Mouse (Mus musculus): ENCODE results near the gene Aktip. TPM values are rescaled to one million over a fixed set of nuclear protein-coding genes. Genes with fewer than 3 reads are reported as not detected.

Gene Aktip
- 10 to 100 TPM; 67.4 to 70.3 TPM for total RNA-seq (2021)
- long read RNA-seq, experiment 1, transcript Aktip-201 (10 exons, 1,171 nt): minor isoform, 26 of 163 reads
- long read RNA-seq, experiment 1, transcript Aktip-205 (10 exons, 2,079 nt): major isoform, 86 of 163 reads
- long read RNA-seq, experiment 1, partial matches to known transcripts: 5 of 163 reads
- long read RNA-seq, experiment 1, other reads (novel, unspliced or antisense): 45 of 163 reads
- long read RNA-seq, experiment 2, transcript Aktip-202 (11 exons, 2,200 nt): minor isoform, 5 of 101 reads
- long read RNA-seq, experiment 2, transcript Aktip-205 (10 exons, 2,079 nt): major isoform, 50 of 101 reads
- long read RNA-seq, experiment 2, transcript Aktip-201 (10 exons, 1,171 nt): minor isoform, 23 of 101 reads
- long read RNA-seq, experiment 2, partial matches to known transcripts: 2 of 101 reads
- long read RNA-seq, experiment 2, other reads (novel, unspliced or antisense): 21 of 101 reads

- intact Hi-C loops (cut with DNase I): loop anchor here (10.0 kb wide), 1 partner anchor 1525 kb away; no protein-coding TSS in a partner anchor
These were observed at the start of gene Aktip for GRCm38 (mm10) chr8:91199876-91200275. Aktip (minus strand) TSS chr8:91199976.

GRCm38 (mm10) chr8:91245821-91246454 is 46.2 kb upstream of the Aktip start:
- DNase-seq (ENCODE audit: low spot score in 2 of 2): no peak
- intact Hi-C loops (cut with DNase I): no loop called here

More at GRCm38 (mm10) chr8:91199876-91200275, at the start of gene Aktip:
- no peak for DNase-seq (ENCODE audit: low spot score in 2 of 2)

DNA sequence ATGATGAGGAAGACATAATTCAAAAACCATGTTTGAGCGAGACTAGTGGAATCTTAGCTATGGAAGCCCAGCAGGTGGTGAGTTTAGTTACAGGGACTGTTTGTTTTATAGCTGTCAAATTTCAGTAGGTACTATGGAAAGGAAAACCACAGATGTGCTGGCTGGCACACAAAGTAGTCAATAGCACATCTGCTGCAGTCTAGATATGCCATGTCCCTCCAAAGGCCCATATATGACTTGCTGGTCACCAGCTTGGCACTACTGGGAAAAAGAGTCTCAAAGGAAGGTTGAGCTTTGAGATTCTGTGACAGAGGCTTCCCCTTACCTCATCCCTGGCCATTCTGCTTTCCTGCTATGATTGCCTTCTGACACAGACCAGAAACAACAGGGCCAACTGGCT is 42.9 kb upstream of the Aktip start:
- no peak for DNase-seq (ENCODE audit: low spot score in 2 of 2)
- intact Hi-C loops (cut with DNase I): no loop called here

DNA sequence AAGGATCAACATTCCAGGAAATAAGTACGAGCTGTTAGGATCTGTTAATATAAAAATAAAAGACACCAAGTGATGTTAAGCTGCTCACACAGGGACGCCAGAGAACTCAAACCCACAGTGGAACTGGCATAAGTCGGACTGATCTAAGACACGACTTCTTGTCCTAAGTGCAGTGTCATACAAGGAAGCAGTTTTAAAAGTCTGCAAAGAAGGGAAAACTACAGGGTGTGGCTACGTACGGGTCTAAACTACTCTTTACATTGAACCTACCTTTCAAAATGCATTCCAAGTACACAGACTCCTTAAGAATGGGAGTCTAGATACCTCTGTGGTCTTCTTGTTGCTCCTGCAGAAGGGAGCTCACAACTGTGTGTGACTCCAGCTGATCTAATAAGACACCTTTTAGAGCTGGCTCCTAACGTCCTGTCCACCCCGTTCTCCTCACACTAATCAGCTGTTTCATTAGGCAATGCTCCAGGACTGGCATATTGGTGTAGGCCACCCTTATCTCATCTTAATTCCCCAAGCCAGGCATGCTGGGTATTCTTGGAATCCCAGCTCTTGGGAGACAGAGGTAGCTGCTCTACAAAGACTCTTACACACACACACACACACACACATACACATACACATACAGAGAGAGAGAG is 42.2 kb upstream of the Aktip start:
- DNase-seq (ENCODE audit: low spot score in 2 of 2): no peak
- intact Hi-C loops (cut with DNase I): no loop called here

GRCm38 (mm10) chr8:91241371-91241770 is 41.6 kb upstream of the Aktip start:
- DNase-seq (ENCODE audit: low spot score in 2 of 2): no peak
- intact Hi-C loops (cut with DNase I): no loop called here

GRCm38 (mm10) chr8:91237191-91237590 is 37.4 kb upstream of the Aktip start:
- intact Hi-C loops (cut with DNase I): no loop called here
- DNase-seq (ENCODE audit: low spot score in 2 of 2): no peak

GRCm38 (mm10) chr8:91234097-91234496 is 34.3 kb upstream of the Aktip start:
- DNase-seq (ENCODE audit: low spot score in 2 of 2): no peak
- intact Hi-C loops (cut with DNase I): no loop called here

DNA sequence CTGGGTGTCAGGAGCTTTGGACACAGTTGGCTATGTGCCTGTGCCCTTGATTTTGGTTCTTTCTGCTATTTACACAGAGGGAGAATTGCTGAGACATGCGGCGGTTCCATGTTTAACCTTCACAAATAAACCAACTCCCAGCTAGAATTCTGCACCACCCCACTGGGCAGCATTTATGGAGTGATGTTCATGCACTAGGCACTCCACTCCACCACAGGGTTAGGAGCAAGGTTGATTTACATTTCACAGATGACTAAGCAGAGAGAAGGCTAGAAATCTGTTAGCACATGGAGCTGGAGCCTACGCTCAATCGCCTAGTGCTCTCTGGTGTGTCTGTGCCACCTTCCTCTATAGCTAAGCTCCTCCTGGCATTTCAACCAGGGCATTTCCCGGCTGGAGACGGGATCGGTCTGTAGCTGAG is 27.7 kb upstream of the Aktip start:
- DNase-seq (ENCODE audit: low spot score in 2 of 2): no peak
- intact Hi-C loops (cut with DNase I): no loop called here

GRCm38 (mm10) chr8:91224227-91224626 is 24.5 kb upstream of the Aktip start:
- DNase-seq (ENCODE audit: low spot score in 2 of 2): no peak
- intact Hi-C loops (cut with DNase I): no loop called here

GRCm38 (mm10) chr8:91221841-91222240 is 22.1 kb upstream of the Aktip start:
- DNase-seq (ENCODE audit: low spot score in 2 of 2): no peak
- intact Hi-C loops (cut with DNase I): no loop called here

DNA sequence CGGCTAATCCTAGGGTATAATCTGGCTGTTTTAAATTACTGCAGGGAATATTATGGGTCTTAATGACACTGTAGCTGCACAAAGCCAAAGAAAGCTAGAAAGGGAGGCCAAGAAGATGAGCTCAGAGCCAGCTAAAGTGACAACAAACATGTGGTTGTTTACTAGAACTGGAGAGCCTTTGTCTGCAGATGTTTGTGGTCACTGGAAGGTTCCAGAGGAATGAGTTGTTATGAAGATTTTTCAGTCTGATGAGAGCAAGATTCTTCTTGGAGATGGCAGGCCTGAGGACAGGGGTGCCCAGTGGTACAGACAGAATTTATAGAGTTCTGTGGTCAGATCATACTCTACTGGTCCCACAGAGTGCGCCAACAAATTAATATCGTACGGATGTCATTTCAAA is 18.5 kb upstream of the Aktip start:
- intact Hi-C loops (cut with DNase I): no loop called here
- no peak for DNase-seq (ENCODE audit: low spot score in 2 of 2)

DNA sequence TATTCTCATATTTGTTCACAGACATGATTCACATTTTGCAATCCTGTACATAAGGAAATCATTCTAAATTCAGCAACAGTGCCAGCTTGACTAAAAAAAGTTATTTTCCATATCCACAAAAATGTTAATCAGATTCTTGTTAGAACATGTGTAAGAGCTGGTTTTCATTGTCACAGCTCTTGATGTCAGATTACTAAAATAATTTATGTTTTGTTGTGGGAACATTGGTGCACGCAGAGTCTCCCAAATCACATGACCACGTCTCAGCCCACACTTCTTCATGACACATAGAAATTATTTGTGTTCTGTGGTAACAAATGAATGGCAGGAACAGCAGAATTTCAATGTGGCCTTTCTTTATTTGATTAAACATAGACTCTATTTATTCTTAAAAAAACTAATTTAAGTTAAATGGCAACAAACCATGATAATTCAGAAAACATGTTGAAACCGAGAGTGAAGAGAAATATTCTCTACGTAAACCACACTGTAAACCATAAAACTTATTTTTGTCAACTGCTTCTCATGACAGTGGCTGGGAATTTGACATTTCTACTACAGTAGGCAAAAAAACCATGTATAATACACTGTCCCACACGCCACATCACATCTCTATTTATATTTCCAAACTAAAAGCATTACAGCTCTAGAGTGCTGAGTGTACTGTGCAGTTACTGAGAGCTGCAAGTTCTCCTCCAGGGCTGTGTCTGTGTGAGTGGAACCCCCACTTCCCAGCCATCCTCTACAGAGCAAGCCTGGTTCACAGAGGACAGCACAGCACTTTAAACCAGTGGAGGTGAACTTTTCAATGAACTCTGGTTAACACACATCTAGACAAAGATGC is 17.5 kb upstream of the Aktip start:
- peak in 1 of 2 experiments; percentile 17 for DNase-seq (ENCODE audit: low spot score in 2 of 2)
- intact Hi-C loops (cut with DNase I): no loop called here

- intact Hi-C loops (cut with DNase I): no loop called here
- DNase-seq (ENCODE audit: low spot score in 2 of 2): no peak
These were observed 14.5 kb upstream of the Aktip start for GRCm38 (mm10) chr8:91214287-91214686.

DNA sequence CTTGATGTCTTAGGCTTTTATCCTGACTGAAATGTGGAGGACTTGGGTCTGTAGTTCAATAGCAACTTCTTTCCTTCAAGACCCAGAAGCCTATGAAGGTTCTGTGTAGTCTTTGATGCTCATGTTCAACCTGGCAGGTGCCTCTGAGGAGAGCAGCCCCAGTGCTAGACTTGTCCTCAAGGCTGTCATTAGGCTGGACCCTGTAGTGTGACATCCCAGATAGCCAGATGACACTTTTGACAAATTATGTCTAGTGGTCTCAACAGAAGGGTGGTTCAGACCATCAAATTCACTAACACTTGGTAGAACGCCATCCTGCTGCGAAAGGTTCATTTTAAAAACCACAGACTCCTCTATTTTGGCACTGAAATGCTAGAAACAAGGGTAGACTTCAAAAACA is 13.2 kb upstream of the Aktip start:
- intact Hi-C loops (cut with DNase I): no loop called here
- DNase-seq (ENCODE audit: low spot score in 2 of 2): no peak

DNA sequence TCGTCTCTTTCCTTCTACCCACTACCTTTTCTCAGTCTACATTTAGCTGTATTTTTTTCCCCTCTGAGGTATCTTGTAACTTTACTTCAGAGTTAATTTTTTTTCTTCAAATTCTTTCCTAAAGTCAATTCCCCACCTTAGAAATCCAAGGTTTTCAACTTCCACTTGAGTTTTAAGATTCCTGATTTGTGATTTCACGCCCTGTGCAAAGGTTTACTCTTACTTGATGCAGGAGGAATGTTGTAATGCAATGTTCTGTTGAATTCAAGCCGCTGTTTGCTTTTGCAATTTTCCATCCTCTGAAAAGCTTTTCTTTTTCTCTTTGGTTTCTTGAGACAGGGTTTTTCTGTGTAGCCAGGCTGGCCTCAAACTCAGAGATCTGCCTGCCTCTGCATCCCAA is 9.9 kb upstream of the Aktip start:
- intact Hi-C loops (cut with DNase I): no loop called here
- no peak for DNase-seq (ENCODE audit: low spot score in 2 of 2)

DNA sequence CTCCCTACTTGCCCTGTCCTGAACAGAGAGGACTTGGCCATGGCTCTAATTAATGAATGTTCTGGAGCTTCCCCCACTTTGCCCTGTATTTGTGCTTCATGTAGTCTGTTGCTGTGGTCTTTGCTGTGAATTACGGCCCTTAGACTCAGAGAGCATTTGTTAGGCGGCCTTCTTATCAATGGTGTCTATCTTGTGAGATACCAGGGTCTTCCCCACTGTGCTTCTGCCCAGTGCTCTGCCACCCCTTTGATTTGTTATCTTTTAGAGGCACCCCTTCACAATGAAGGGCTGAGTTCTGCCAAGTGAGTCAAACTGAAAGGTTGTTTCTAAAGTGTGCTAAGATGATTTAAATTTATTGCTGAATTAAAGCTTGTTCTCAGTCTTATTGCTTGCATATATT is 7.9 kb upstream of the Aktip start:
- intact Hi-C loops (cut with DNase I): no loop called here

GRCm38 (mm10) chr8:91205897-91206296 is 6.1 kb upstream of the Aktip start:
- intact Hi-C loops (cut with DNase I): no loop called here
- DNase-seq (ENCODE audit: low spot score in 2 of 2): no peak

More for the DNA sequence above, 7.9 kb upstream of the Aktip start:
- no peak for DNase-seq (ENCODE audit: low spot score in 2 of 2)

DNA sequence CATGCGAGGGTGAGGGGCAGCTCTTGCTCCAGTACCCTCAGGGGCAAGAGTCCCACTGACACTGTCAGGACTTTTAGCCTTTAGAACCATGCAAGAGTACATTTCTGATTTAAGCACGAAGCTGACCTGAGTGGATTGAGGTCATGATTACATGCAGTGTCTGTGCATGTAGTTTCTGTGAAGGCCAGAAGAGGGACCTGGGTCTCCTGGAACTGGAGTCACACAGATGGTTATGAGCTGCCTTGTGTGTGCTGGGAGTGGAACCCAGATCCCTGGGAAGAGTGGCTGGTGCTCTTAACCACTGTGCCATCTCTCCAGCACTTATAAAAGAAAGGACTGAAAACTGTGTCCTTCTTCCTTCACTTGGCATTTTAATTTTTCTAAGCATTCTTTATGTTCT is 1.4 kb upstream of the Aktip start:
- intact Hi-C loops (cut with DNase I): no loop called here

GRCm38 (mm10) chr8:91198036-91198435 is 1.7 kb downstream of the Aktip start:
- no peak for DNase-seq (ENCODE audit: low spot score in 2 of 2)
- intact Hi-C loops (cut with DNase I): loop anchor here (10.0 kb wide), 1 partner anchor 1527 kb away; no protein-coding TSS in a partner anchor

More for the DNA sequence above, 1.4 kb upstream of the Aktip start:
- no peak for DNase-seq (ENCODE audit: low spot score in 2 of 2)

All from left cerebral cortex, postnatal 14 days (tissue).